Mouse (Mus musculus): Measurements from ENCODE around the gene Col4a4.

- no peak for TF ChIP-seq CTCF (IDR thresholded peaks at IDR 0.05; ENCODE audit: insufficient read depth, low read length)
- TF ChIP-seq POLR2A (IDR thresholded peaks at IDR 0.05; ENCODE audit: borderline replicate concordance, extremely low read depth, low read depth, low read length) = no peak
Observed at GRCm38 (mm10) chr1:82407786-82408185, 178.9 kb downstream of the Col4a4 start.
